Mouse (Mus musculus) stomach, postnatal 0 days (tissue): ENCODE measurements at regions not wholly inside any gene's neighbourhood (a gene's known extent, or its start where the extent isn't known, plus 50 kb on each side); places are given as distances from the start of the nearest gene placed in this dataset.

Source experiments
- CTCF ChIP-seq: IDR thresholded peaks from 2 replicates; pipeline ENCODE4 v1.5.1; 2016; ENCODE audit warnings: antibody characterized with exemption, low read depth, mild to moderate bottlenecking, moderate library complexity
- EP300 ChIP-seq: optimal IDR thresholded peaks from 2 replicates; pipeline ENCODE3; 2016; ENCODE audit warnings: antibody characterized with exemption

- TF ChIP-seq CTCF (no peak), EP300 (no peak)
Measured at GRCm38 (mm10) chr15:67898959-67899403, 1398.3 kb upstream of the Lrrc6 start.
